Mouse (Mus musculus): Measurements from ENCODE around the gene Tnk2.
"Not testable (repeated sequence)": the region's sequence is repeated elsewhere in the genome, so short reads cannot be mapped to it uniquely, and the experiment has no call there.

Gene Tnk2

GRCm38 (mm10) chr16:32634183-32634582 is 9.5 kb upstream of the Tnk2 start:
- in situ Hi-C loops (cut with MboI, MseI) = loop anchor here (5.0 to 10.0 kb wide), 2 partner anchors 43 to 119 kb away; no protein-coding TSS in a partner anchor

DNA sequence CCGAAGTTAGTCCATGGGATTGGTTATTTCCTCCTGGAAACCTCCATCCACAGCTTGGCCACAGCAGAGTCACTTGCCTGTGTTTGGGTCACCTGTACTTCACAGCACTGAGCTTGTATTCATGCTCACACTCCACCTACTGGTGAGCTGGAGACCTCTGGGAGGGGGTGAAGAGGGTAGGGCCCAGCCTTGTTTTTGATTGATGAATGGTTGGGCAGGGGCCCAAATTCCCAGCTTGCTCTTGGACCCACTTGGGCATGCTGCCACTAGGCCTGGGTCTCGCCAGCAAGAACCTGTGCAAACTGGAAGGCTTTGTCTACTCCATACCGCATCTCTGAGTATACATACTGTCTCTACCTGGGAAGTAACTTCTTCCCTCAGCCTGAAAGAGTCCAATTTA is 8.4 kb upstream of the Tnk2 start:
- in situ Hi-C loops (cut with MboI, MseI) = loop anchor here in 1 of 2 experiments (10.0 kb wide), 1 partner anchor 121 kb away; no protein-coding TSS in a partner anchor

GRCm38 (mm10) chr16:32636331-32636730 is 7.3 kb upstream of the Tnk2 start:
- in situ Hi-C loops (cut with MboI, MseI) = loop anchor here in 1 of 2 experiments (10.0 kb wide), 1 partner anchor 122 kb away; no protein-coding TSS in a partner anchor

- in situ Hi-C loops (cut with MboI, MseI) = loop anchor here in 1 of 2 experiments (10.0 kb wide), 1 partner anchor 122 kb away; no protein-coding TSS in a partner anchor
These were observed 6.7 kb upstream of the Tnk2 start for GRCm38 (mm10) chr16:32636871-32637521.

DNA sequence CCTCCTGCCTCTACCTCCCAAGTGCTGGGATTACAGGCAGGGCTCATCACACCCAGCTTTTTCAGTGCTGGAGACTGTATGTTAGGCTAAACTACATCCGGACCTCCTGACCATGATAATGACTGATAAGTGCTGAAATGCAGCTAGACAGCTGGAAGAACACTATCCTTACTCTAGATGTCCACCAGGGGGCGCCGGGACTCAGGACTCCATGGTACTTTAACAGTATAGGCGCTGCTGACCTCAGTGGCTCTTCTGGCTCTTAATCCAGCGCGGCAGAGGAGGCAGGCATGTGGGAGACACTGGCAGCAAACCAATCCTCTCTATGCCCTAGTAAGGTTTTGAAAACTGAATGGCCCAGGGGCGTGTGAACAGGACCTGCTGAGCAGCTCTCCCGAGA is 5.2 kb upstream of the Tnk2 start:
- in situ Hi-C loops (cut with MboI, MseI) = loop anchor here in 1 of 2 experiments (10.0 kb wide), 1 partner anchor 124 kb away; no protein-coding TSS in a partner anchor

GRCm38 (mm10) chr16:32640096-32640495 is 3.6 kb upstream of the Tnk2 start:
- in situ Hi-C loops (cut with MboI, MseI) = no loop called here

GRCm38 (mm10) chr16:32640683-32641082 is 3.0 kb upstream of the Tnk2 start:
- in situ Hi-C loops (cut with MboI, MseI) = not testable (repeated sequence)

DNA sequence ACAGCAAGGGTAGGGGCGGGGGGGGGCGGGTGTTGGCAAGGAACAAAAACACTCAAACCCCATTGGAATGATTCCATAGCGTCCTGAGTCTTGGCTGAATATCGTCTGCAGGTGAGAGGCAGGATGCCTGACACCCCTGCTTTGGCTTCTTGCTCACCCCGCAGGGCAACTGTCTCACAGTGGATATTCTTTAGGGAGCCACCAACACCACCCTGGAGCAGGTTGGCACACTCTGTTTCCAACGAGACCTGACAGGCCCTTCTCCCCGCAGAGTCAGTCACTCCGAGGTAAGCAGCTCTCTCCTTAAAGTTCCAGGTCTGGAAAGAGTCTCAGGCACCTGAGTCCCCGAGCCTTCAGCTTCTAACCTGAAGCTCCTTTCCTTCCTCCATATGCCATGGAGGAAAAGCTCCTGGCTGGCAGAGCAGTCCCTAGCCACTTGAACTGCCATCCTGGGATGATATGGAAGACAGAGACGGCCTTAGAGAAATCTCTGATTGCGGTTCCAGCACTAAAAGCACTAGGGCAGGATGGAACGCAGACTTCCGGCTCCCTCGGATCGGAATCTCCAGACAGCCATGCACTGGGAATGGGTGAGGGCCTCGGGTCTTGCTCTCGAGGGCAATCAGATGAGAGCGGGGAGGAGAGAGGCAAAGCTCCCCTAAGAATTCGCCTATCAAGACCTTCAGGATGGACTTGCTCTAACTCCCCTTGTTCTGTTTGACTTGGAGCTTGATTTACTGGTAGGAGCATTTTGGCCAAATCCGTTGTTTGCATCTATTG is 2.0 kb upstream of the Tnk2 start:
- in situ Hi-C loops (cut with MboI, MseI) = no loop called here

DNA sequence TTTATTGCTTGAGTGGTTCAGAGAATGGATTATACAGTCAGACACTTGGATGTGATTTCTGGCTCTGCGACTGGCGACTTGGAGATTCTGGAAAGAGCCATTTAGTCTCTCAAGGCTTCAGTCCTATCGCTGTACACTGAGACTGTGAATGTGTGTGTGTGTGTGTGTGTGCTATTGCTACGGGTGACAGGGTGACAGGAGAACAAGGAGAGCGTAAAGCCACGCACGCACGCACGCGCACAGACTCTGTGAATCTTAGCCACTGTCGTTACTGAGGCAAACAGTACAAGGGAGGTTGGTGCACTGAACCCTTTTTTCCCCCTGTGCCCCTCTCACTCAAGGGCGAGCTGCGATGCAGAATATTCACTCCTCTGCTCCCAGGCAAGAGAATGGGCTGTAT is 1.4 kb upstream of the Tnk2 start:
- in situ Hi-C loops (cut with MboI, MseI) = no loop called here

GRCm38 (mm10) chr16:32644069-32644800 is 561 bp downstream of the Tnk2 start:
- in situ Hi-C loops (cut with MboI, MseI) = no loop called here

GRCm38 (mm10) chr16:32644801-32645170 is 1.1 kb downstream of the Tnk2 start:
- in situ Hi-C loops (cut with MboI, MseI) = loop anchor here in 1 of 2 experiments (5.0 kb wide), 1 partner anchor 38 kb away; no protein-coding TSS in a partner anchor

- in situ Hi-C loops (cut with MboI, MseI) = loop anchor here in 1 of 2 experiments (5.0 kb wide), 1 partner anchor 37 kb away; no protein-coding TSS in a partner anchor
These were observed 1.8 kb downstream of the Tnk2 start for GRCm38 (mm10) chr16:32645361-32645914.

- in situ Hi-C loops (cut with MboI, MseI) = loop anchor here in 1 of 2 experiments (5.0 kb wide), 1 partner anchor 36 kb away; no protein-coding TSS in a partner anchor
These were observed 2.3 kb downstream of the Tnk2 start for GRCm38 (mm10) chr16:32646014-32646413.

DNA sequence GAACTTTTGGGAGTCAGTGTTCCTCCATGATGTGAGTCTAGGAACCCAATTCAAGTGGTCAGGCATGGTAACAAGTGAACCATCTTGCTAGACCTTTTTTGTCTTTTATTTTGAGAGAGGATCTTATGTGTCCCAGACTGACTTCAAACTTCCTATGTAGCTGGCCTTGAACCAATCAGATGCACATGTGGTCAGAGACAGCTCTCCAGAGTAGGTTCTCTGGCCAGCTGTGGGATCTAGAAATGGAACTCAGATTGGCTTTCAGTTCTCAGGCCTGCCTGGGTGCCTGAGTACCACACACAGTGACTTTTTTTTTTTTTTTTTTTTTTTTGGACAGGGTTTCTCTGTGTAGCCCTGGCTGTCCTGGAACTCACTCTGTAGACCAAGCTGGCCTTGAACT is 4.0 kb downstream of the Tnk2 start:
- in situ Hi-C loops (cut with MboI, MseI) = loop anchor here in 1 of 2 experiments (5.0 kb wide), 1 partner anchor 35 kb away; no protein-coding TSS in a partner anchor

GRCm38 (mm10) chr16:32650461-32650860 is 6.8 kb downstream of the Tnk2 start:
- in situ Hi-C loops (cut with MboI, MseI) = loop anchor here in 1 of 2 experiments (5.0 kb wide), 1 partner anchor 37 kb away; no protein-coding TSS in a partner anchor

GRCm38 (mm10) chr16:32650974-32651618 is 7.4 kb downstream of the Tnk2 start:
- in situ Hi-C loops (cut with MboI, MseI) = loop anchor here in 1 of 2 experiments (5.0 kb wide), 1 partner anchor 36 kb away; no protein-coding TSS in a partner anchor

- in situ Hi-C loops (cut with MboI, MseI) = loop anchor here in 1 of 2 experiments (5.0 kb wide), 1 partner anchor 33 kb away; no protein-coding TSS in a partner anchor
These were observed 10.5 kb downstream of the Tnk2 start for GRCm38 (mm10) chr16:32654071-32654733.

DNA sequence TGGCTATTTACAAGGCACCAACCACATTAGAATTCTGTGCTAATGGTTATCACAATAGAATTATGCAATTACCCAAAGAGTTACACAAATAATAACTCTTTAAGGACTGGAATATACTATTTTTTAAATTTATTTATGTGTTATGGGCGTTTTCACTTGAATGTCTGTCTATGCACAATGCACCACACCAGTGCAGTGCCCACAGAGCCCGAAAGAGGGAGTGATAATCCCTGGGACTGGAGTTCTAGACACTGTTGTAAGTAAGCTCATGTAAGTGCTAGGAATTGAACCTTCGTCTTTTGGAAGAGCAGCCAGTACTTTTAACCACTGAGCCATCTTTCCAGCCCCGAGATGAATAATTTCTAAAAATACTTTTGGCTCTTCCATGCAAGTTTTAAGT is 11.9 kb downstream of the Tnk2 start:
- in situ Hi-C loops (cut with MboI, MseI) = no loop called here

DNA sequence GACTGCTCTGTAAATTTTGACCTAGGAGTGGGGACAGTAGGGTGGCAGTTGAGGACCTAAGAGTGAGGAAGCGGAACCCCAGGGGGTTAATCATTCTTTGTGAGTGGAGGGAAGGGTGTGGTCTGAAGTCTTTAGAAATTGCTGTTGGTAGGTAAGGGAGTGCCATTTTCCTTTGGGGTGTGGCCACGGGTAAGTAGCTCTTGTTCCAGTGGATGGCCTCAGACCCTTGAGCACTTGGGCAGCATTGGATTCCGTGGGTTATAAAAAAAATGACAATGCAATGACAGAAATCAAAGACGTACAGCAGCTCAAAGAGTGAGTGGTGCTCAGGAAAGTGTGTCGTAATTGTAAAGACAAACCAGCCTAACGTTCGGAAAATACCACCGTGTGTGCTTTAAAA is 12.6 kb downstream of the Tnk2 start:
- in situ Hi-C loops (cut with MboI, MseI) = no loop called here

GRCm38 (mm10) chr16:32656794-32657193 is 13.1 kb downstream of the Tnk2 start:
- in situ Hi-C loops (cut with MboI, MseI) = no loop called here
